Mouse (Mus musculus) heart, embryonic 14.5 days (tissue): Measurements from ENCODE around the gene Stim1. TPM values are rescaled to one million over a fixed set of nuclear protein-coding genes. Genes with fewer than 3 reads are reported as not detected.

Source experiments
- ATAC-seq: fragments of 200-750 bp; cut with Nextera tagmentation; 2 replicates; pipeline ENCODE4 v1.8.0; 2017; ENCODE audit warnings: low read depth, moderate TSS enrichment; ENCODE audit not compliant: insufficient number of reproducible peaks, insufficient read depth, low FRiP score
- H3K27ac ChIP-seq, 2 experiments: fragments of 200-500 bp in 1 of 2; fragments of 300-500 bp in 1 of 2; sonication (generic) in 1 of 2; replicated peaks in 1 of 2; 2 replicates each; pipeline ENCODE4 v1.5.1; 2012 to 2014; ENCODE audit warnings: low read depth in 2 of 2, low read length in 2 of 2, control low read depth in 1 of 2, mild to moderate bottlenecking in 1 of 2, mixed read lengths in 1 of 2; ENCODE audit not compliant: control insufficient read depth in 1 of 2, insufficient read depth in 1 of 2
- H3K27me3 ChIP-seq: fragments of 300-500 bp; sonication (generic); 2 replicates; pipeline ENCODE4 v1.6.1; 2014; ENCODE audit warnings: mild to moderate bottlenecking, low read length, control low read depth; ENCODE audit not compliant: control insufficient read depth, insufficient read depth
- H3K36me3 ChIP-seq: fragments of 300-500 bp; sonication (generic); 2 replicates; pipeline ENCODE4 v1.6.1; 2014; ENCODE audit warnings: mild to moderate bottlenecking, control low read depth, low read length, mixed read lengths; ENCODE audit not compliant: control insufficient read depth, insufficient read depth
- H3K4me1 ChIP-seq, 2 experiments: fragments of 200-500 bp in 1 of 2; fragments of 300-500 bp in 1 of 2; sonication (generic) in 1 of 2; 2 replicates each; pipeline ENCODE4 v1.6.1; 2012 to 2014; ENCODE audit warnings: low read length in 2 of 2, control low read depth in 1 of 2, mixed read lengths in 1 of 2; ENCODE audit not compliant: control insufficient read depth in 2 of 2, insufficient read depth in 2 of 2
- H3K4me2 ChIP-seq: fragments of 300-500 bp; sonication (generic); 2 replicates; pipeline ENCODE4 v1.6.1; 2014; ENCODE audit warnings: mild to moderate bottlenecking, low read length
- H3K4me3 ChIP-seq, 2 experiments: fragments of 200-500 bp in 1 of 2; fragments of 300-500 bp in 1 of 2; sonication (generic) in 1 of 2; 2 replicates each; pipeline ENCODE4 v1.5.1; 2012 to 2014; ENCODE audit warnings: low read length in 2 of 2, mild to moderate bottlenecking in 2 of 2, control low read depth in 1 of 2, low read depth in 1 of 2, moderate library complexity in 1 of 2; ENCODE audit not compliant: control insufficient read depth in 1 of 2, insufficient read depth in 1 of 2
- H3K9ac ChIP-seq: fragments of 300-500 bp; sonication (generic); 2 replicates; pipeline ENCODE4 v1.6.1; 2014; ENCODE audit warnings: mild to moderate bottlenecking, low read length
- H3K9me3 ChIP-seq: fragments of 300-500 bp; sonication (generic); 2 replicates; pipeline ENCODE4 v1.6.1; 2016; ENCODE audit warnings: low read length, control low read depth; ENCODE audit not compliant: control insufficient read depth
- WGBS: fragments of 180-500 bp; shearing (Covaris S2); extraction: QIAGEN DNeasy Blood & Tissue Kit; methylation state at CpG from one replicate; pipeline ENCODE4 v1.1.7; 2014; 5-methylcytosine and 5-hydroxymethylcytosine counted together
- polyA plus RNA-seq: library from polyadenylated mRNA; unstranded; fragments of >200 nt; fragmentation: Nextera tagmentation; extraction: Ambion mirVana; gene quantifications from 2 replicates; pipeline ENCODE4 v1.2.1, GENCODE M21; 2014

Gene Stim1
- polyA plus RNA-seq, 1 experiment from 2014 or later: 15.0 TPM

- Histone ChIP-seq H3K27me3 (0 out of 2 replicates have a peak, but pooled peaks cover 4% of the 10 kb centered on the region), H3K9ac (no peak overlapping the region), H3K4me1 (no peaks in the 10 kb centered on the region), H3K9me3 (no peaks in the 10 kb centered on the region), H3K27ac (no peak overlapping the region), H3K36me3 (no peaks in the 10 kb centered on the region), H3K4me2 (no peak overlapping the region), H3K4me3 (no peak overlapping the region)
- no peak for ATAC-seq
- WGBS: 73% methylated on average over 2 of the region's 2 CpGs
Measured at GRCm38 (mm10) chr7:102305596-102305995, 38.0 kb downstream of the Stim1 start.

- Histone ChIP-seq H3K4me2 (no peak overlapping the region), H3K27me3 (no peaks in the 10 kb centered on the region), H3K4me1 (no peaks in the 10 kb centered on the region), H3K9me3 (no peaks in the 10 kb centered on the region), H3K36me3 (no peaks in the 10 kb centered on the region), H3K9ac (no peak overlapping the region), H3K27ac (no peak overlapping the region), H3K4me3 (no peak overlapping the region)
- no peak for ATAC-seq
Measured at GRCm38 (mm10) chr7:102310266-102310665, 42.7 kb downstream of the Stim1 start.

- Histone ChIP-seq H3K27ac (no peak overlapping the region), H3K4me1 (no peaks in the 10 kb centered on the region; a peak in 1 of 4 replicates), H3K4me2 (no peak overlapping the region), H3K9ac (no peak overlapping the region), H3K36me3 (no peaks in the 10 kb centered on the region), H3K27me3 (no peaks in the 10 kb centered on the region), H3K4me3 (no peak overlapping the region), H3K9me3 (no peaks in the 10 kb centered on the region)
- no peak for ATAC-seq
- WGBS: 82% methylated on average over 5 of the region's 5 CpGs
Measured at GRCm38 (mm10) chr7:102310821-102311220, 43.2 kb downstream of the Stim1 start.

GRCm38 (mm10) chr7:102312840-102313534, 45.4 kb downstream of the Stim1 start:
- Histone ChIP-seq H3K9ac (no peak overlapping the region), H3K27ac (no peak overlapping the region), H3K36me3 (no peaks in the 10 kb centered on the region), H3K27me3 (no peaks in the 10 kb centered on the region), H3K4me2 (no peak overlapping the region), H3K4me3 (no peak overlapping the region), H3K4me1 (no peaks in the 10 kb centered on the region; a peak in 1 of 4 replicates), H3K9me3 (no peaks in the 10 kb centered on the region)
- no peak for ATAC-seq
- 80% methylated on average over 4 of the region's 4 CpGs for WGBS

GRCm38 (mm10) chr7:102313535-102313863, 45.9 kb downstream of the Stim1 start:
- no peaks in the 10 kb centered on the region for H3K9me3 ChIP-seq
- no peak overlapping the region for H3K9ac ChIP-seq
- 68% methylated on average over 2 of the region's 2 CpGs for WGBS

GRCm38 (mm10) chr7:102314107-102314506, 46.5 kb downstream of the Stim1 start:
- no peaks in the 10 kb centered on the region for H3K9me3 ChIP-seq
- no peak overlapping the region for H3K9ac ChIP-seq
- ATAC-seq: no peak
- 57% methylated on average over 1 of the region's 1 CpGs for WGBS
- H3K4me2 ChIP-seq: no peak overlapping the region
- H3K4me1 ChIP-seq: no peaks in the 10 kb centered on the region; a peak in 1 of 4 replicates
- H3K27ac ChIP-seq: no peak overlapping the region
- no peaks in the 10 kb centered on the region for H3K27me3 ChIP-seq
- H3K36me3 ChIP-seq: no peaks in the 10 kb centered on the region
- no peak overlapping the region for H3K4me3 ChIP-seq

More at GRCm38 (mm10) chr7:102313535-102313863, 45.9 kb downstream of the Stim1 start:
- ATAC-seq: no peak
- H3K4me1 ChIP-seq: no peaks in the 10 kb centered on the region; a peak in 1 of 4 replicates
- H3K27me3 ChIP-seq: no peaks in the 10 kb centered on the region
- no peak overlapping the region for H3K4me2 ChIP-seq
- H3K36me3 ChIP-seq: no peaks in the 10 kb centered on the region
- no peak overlapping the region for H3K27ac ChIP-seq
- H3K4me3 ChIP-seq: no peak overlapping the region

- Histone ChIP-seq H3K27ac (no peak overlapping the region), H3K27me3 (no peaks in the 10 kb centered on the region), H3K4me1 (no peaks in the 10 kb centered on the region; a peak in 1 of 4 replicates), H3K4me3 (no peak overlapping the region), H3K4me2 (no peak overlapping the region), H3K9ac (no peak overlapping the region), H3K9me3 (no peaks in the 10 kb centered on the region), H3K36me3 (no peaks in the 10 kb centered on the region)
- no peak for ATAC-seq
Measured at GRCm38 (mm10) chr7:102314908-102315307, 47.3 kb downstream of the Stim1 start.

GRCm38 (mm10) chr7:102315435-102315834, 47.8 kb downstream of the Stim1 start:
- H3K9me3 ChIP-seq: no peaks in the 10 kb centered on the region
- H3K36me3 ChIP-seq: no peaks in the 10 kb centered on the region
- H3K4me2 ChIP-seq: no peak overlapping the region
- no peak overlapping the region for H3K9ac ChIP-seq
- no peaks in the 10 kb centered on the region; a peak in 1 of 4 replicates for H3K4me1 ChIP-seq
- H3K4me3 ChIP-seq: no peak overlapping the region
- WGBS: 28% methylated on average over 7 of the region's 7 CpGs
- H3K27ac ChIP-seq: no peak overlapping the region
- H3K27me3 ChIP-seq: no peaks in the 10 kb centered on the region
- ATAC-seq: no peak
